Mouse (Mus musculus) CH12.LX (cell line): ENCODE results near the gene Gng4. TPM values are rescaled to one million over a fixed set of nuclear protein-coding genes. Genes with fewer than 3 reads are reported as not detected.
A peak's percentile ranks its signal among the peaks of the same experiment; 100 is the strongest.

Experiments used
- DNase-seq: peaks from one replicate; pipeline ENCODE4 v3.0.0-alpha.2; 2013; ENCODE audit errors: extremely low read depth
- H3K27ac ChIP-seq: 2 replicates; pipeline ENCODE4 v1.5.1; 2012; ENCODE audit warnings: low read depth, mild to moderate bottlenecking, control low read depth, moderate library complexity; ENCODE audit not compliant: insufficient read depth
- H3K27me3 ChIP-seq: replicated peaks from 2 replicates; pipeline ENCODE3; 2012; ENCODE audit warnings: inconsistent platforms
- H3K36me3 ChIP-seq, 2 experiments: replicated peaks in 1 of 2; 2 replicates each; pipeline versions ENCODE3 to v1.6.1; 2012; ENCODE audit warnings: inconsistent platforms in 1 of 2, low read length in 1 of 2, mild to moderate bottlenecking in 1 of 2, mixed read lengths in 1 of 2, moderate library complexity in 1 of 2; ENCODE audit not compliant: control insufficient read depth in 1 of 2, insufficient read depth in 1 of 2
- H3K4me1 ChIP-seq, 2 experiments: 2 replicates each; pipeline ENCODE4 v1.6.1; 2012; ENCODE audit warnings: inconsistent platforms in 1 of 2, moderate library complexity in 1 of 2; ENCODE audit not compliant: insufficient read depth in 2 of 2, control insufficient read depth in 1 of 2
- H3K4me2 ChIP-seq: 2 replicates; pipeline ENCODE4 v1.6.1; 2012; ENCODE audit warnings: low read depth, mild to moderate bottlenecking, control low read depth; ENCODE audit not compliant: poor library complexity, insufficient read depth, severe bottlenecking
- H3K4me3 ChIP-seq, 3 experiments: fragments of 150-350 bp in 1 of 3; sonication (generic) in 1 of 3; replicated peaks in 1 of 3; 2 replicates each; pipeline versions ENCODE3 to v1.5.1; 2011 to 2012; ENCODE audit warnings: low read depth in 2 of 3, low read length in 2 of 3, mild to moderate bottlenecking in 2 of 3, moderate library complexity in 2 of 3, control low read depth in 1 of 3, improper control_type of control experiment in 1 of 3, inconsistent platforms in 1 of 3, mixed read lengths in 1 of 3; ENCODE audit not compliant: poor library complexity in 1 of 3
- H3K79me2 ChIP-seq: replicated peaks from 2 replicates; pipeline ENCODE4 v1.6.1; 2012; ENCODE audit warnings: mild to moderate bottlenecking, moderate library complexity; ENCODE audit not compliant: control insufficient read depth, poor library complexity, insufficient read depth, severe bottlenecking; ENCODE audit errors: extremely low read depth
- H3K9ac ChIP-seq: 2 replicates; pipeline ENCODE4 v1.6.1; 2012; ENCODE audit warnings: low read depth, mild to moderate bottlenecking, control low read depth, moderate library complexity; ENCODE audit not compliant: insufficient read depth
- H3K9me3 ChIP-seq: replicated peaks from 2 replicates; pipeline ENCODE3; 2012; ENCODE audit warnings: low read length, inconsistent platforms, mixed read lengths
- BHLHE40 ChIP-seq: IDR thresholded peaks from 2 replicates; pipeline ENCODE4 v1.6.1; 2011; ENCODE audit warnings: mild to moderate bottlenecking, low read depth, low read length, improper control_type of control experiment
- CHD1 ChIP-seq: IDR thresholded peaks from 2 replicates; pipeline ENCODE4 v1.6.1; 2012; ENCODE audit warnings: low read depth, low read length, improper control_type of control experiment, inconsistent platforms
- CHD2 ChIP-seq: IDR thresholded peaks from 2 replicates; pipeline ENCODE4 v1.6.1; 2011; ENCODE audit warnings: low read length, improper control_type of control experiment
- CTCF ChIP-seq, 2 experiments: IDR thresholded peaks in 1 of 2; conservative IDR thresholded peaks in 1 of 2; 2 replicates each; pipeline ENCODE4 v1.5.1; 2011 to 2012; ENCODE audit warnings: low read depth in 2 of 2, low read length in 2 of 2, improper control_type of control experiment in 1 of 2, inconsistent platforms in 1 of 2, mild to moderate bottlenecking in 1 of 2, moderate library complexity in 1 of 2
- EP300 ChIP-seq: IDR thresholded peaks from 2 replicates; pipeline ENCODE4 v1.6.1; 2011; ENCODE audit warnings: low read length, improper control_type of control experiment
- ETS1 ChIP-seq: conservative IDR thresholded peaks from 2 replicates; pipeline ENCODE4 v1.6.1; 2012; ENCODE audit warnings: low read depth, mild to moderate bottlenecking, inconsistent platforms, low read length, improper control_type of control experiment, moderate library complexity
- GABPA ChIP-seq: IDR thresholded peaks from 2 replicates; pipeline ENCODE4 v1.6.1; 2012; ENCODE audit warnings: low read depth, low read length, improper control_type of control experiment, inconsistent platforms; ENCODE audit not compliant: insufficient replicate concordance
- HCFC1 ChIP-seq: IDR thresholded peaks from 2 replicates; pipeline ENCODE4 v1.6.1; 2012; ENCODE audit warnings: low read depth, mild to moderate bottlenecking, inconsistent platforms, low read length, improper control_type of control experiment
- JUND ChIP-seq: conservative IDR thresholded peaks from 2 replicates; pipeline ENCODE4 v1.6.1; 2011; ENCODE audit warnings: low read depth, low read length, improper control_type of control experiment
- MAX ChIP-seq: IDR thresholded peaks from 2 replicates; pipeline ENCODE4 v1.6.1; 2011; ENCODE audit warnings: low read length, improper control_type of control experiment
- NRF1 ChIP-seq: IDR thresholded peaks from 2 replicates; pipeline ENCODE4 v1.6.1; 2014; ENCODE audit warnings: low read depth, mild to moderate bottlenecking, inconsistent platforms, low read length, improper control_type of control experiment, moderate library complexity
- RCOR1 ChIP-seq: conservative IDR thresholded peaks from 2 replicates; pipeline ENCODE4 v1.6.1; 2012; ENCODE audit warnings: low read depth, mild to moderate bottlenecking, inconsistent platforms, low read length, improper control_type of control experiment
- SIN3A ChIP-seq: IDR thresholded peaks from 2 replicates; pipeline ENCODE4 v1.6.1; 2012; ENCODE audit warnings: low read length, improper control_type of control experiment, inconsistent platforms
- TBP ChIP-seq: conservative IDR thresholded peaks from 2 replicates; pipeline ENCODE4 v1.6.1; 2011; ENCODE audit warnings: low read depth, low read length, improper control_type of control experiment
- TCF12 ChIP-seq: IDR thresholded peaks from 2 replicates; pipeline ENCODE4 v1.6.1; 2014; ENCODE audit warnings: low read depth, mild to moderate bottlenecking, inconsistent platforms, low read length, improper control_type of control experiment
- UBTF ChIP-seq: IDR thresholded peaks from 2 replicates; pipeline ENCODE4 v1.6.1; 2012; ENCODE audit warnings: low read depth, mild to moderate bottlenecking, inconsistent platforms, low read length, improper control_type of control experiment, moderate library complexity
- USF2 ChIP-seq: conservative IDR thresholded peaks from 2 replicates; pipeline ENCODE4 v1.6.1; 2011; ENCODE audit warnings: low read depth, low read length, improper control_type of control experiment
- ZKSCAN1 ChIP-seq: IDR thresholded peaks from 2 replicates; pipeline ENCODE4 v1.6.1; 2012; ENCODE audit warnings: low read depth, inconsistent platforms, low read length, improper control_type of control experiment, borderline replicate concordance
- ZMIZ1 ChIP-seq: IDR thresholded peaks from 2 replicates; pipeline ENCODE4 v1.6.1; 2012; ENCODE audit warnings: low read depth, mild to moderate bottlenecking, inconsistent platforms, low read length, improper control_type of control experiment
- ZNF384 ChIP-seq: IDR thresholded peaks from 2 replicates; pipeline ENCODE4 v1.6.1; 2012; ENCODE audit warnings: low read depth, low read length, improper control_type of control experiment, inconsistent platforms
- dilution Hi-C: fragments of 300-500 bp; cut with MboI; formaldehyde crosslinking; loops from 2 replicates; pipeline ENCODE4 v1.14.3; 2020; ENCODE audit warnings: low sequenced_read_pairs; ENCODE audit not compliant: extremely low pct_unique_long_range_greater_than_20kb, extremely low pct_ligation_motif_present
- in situ Hi-C: fragments of 300-500 bp; cut with MboI; formaldehyde crosslinking; loops from 3 replicates; pipeline ENCODE4 v1.14.3; 2019; ENCODE audit warnings: low sequenced_read_pairs, low pct_ligation_motif_present, low pct_unique_long_range_greater_than_20kb, mixed read lengths
- polyA plus RNA-seq: library from polyadenylated mRNA; unstranded; fragments of >175 nt; gene quantifications from 2 replicates; pipeline ENCODE4 v1.2.1, GENCODE M21; 2012; ENCODE audit warnings: low read depth; ENCODE audit not compliant: insufficient read length
- total RNA-seq, 2 experiments: library from RNA; depleted of rRNA; stranded (reverse); fragments of 300-350 nt in 1 of 2; fragments of >200 nt in 1 of 2; gene quantifications; 2 replicates each; pipeline ENCODE4 v1.2.3; 2012 to 2014

The Gng4 gene
- total and polyA plus RNA-seq, 3 experiments: not detected

DNA sequence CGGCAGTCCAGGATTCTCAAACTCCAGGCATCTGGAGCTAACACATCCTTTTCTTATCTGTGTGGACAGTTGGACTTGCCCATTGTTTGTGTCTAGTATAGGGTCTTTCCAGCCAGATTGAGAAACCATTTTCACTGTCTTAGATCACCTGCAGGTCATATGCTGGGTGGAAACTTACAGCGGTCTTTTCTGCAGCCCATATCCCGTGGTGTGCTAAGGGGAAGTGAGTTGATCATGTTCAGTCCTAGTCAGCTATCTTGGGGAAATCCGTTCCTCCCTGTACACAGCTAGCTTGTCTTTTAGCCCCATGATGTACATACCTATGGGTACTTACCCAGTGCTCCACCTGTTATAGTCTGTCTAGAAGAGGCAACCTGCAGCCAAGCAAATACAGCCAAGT is 4.2 kb downstream of the Gng4 start:
- H3K36me3 ChIP-seq: peaks cover 0 to 10% of the 10 kb centered on the region in 2 experiments
- no peak overlapping the region for H3K27ac ChIP-seq
- peak; percentile 12; the same call in 1 of the 2 replicates for TF ChIP-seq TCF12
- peak; percentile 51; the same call in 1 of the 2 replicates for TF ChIP-seq ETS1
- TF ChIP-seq GABPA: no peak
- peak; percentile 72 for TF ChIP-seq BHLHE40
- no peak for TF ChIP-seq NRF1
- TF ChIP-seq, all 38 proteins: peak for 3
- in situ Hi-C loops: no loop called here
- H3K9ac ChIP-seq: no peak overlapping the region
- H3K9me3 ChIP-seq: peaks cover 4% of the 10 kb centered on the region
- no peak overlapping the region for H3K4me2 ChIP-seq
- no peaks in the 10 kb centered on the region for H3K27me3 ChIP-seq
- dilution Hi-C loops: no loop called here
- no peaks in the 10 kb centered on the region for H3K79me2 ChIP-seq
- DNase-seq: peak; percentile 58
- H3K4me3 ChIP-seq: no peak overlapping the region
- peaks cover 23 to 35% of the 10 kb centered on the region in 2 experiments for H3K4me1 ChIP-seq

DNA sequence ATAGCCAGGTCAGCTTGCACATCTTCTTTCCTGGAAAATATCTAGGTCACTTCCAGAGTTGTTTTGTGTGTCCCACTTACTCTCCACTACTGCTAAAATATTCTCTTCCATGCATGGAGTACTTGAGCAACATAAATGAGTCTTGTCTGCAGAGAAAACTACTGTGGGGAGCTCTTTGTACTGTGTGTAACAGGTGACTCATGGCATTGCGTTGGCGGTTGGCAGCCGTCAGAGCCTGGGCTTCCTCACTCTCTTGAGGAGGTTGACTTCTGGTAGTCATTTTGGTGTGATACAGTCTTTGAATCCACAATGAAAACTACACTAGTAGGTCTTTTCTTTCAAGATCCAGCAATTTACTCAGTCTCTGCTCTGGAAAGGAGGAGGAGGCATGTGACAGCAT is 8.1 kb downstream of the Gng4 start:
- no peak for DNase-seq
- no peaks in the 10 kb centered on the region for H3K79me2 ChIP-seq
- H3K4me1 ChIP-seq: peaks cover 17 to 28% of the 10 kb centered on the region in 2 experiments
- H3K9ac ChIP-seq: no peak overlapping the region
- in situ Hi-C loops (no loop called here), dilution Hi-C loops (no loop called here)
- no peaks in the 10 kb centered on the region for H3K36me3 ChIP-seq
- no peak overlapping the region for H3K4me2 ChIP-seq
- H3K4me3 ChIP-seq: no peak overlapping the region
- H3K27me3 ChIP-seq: no peaks in the 10 kb centered on the region
- no peak for TF ChIP-seq USF2
- TF ChIP-seq MAX: no peak
- TF ChIP-seq TBP: no peak
- TF ChIP-seq UBTF: no peak
- TF ChIP-seq HCFC1: no peak
- TF ChIP-seq EP300: no peak
- no peak for TF ChIP-seq CHD2
- TF ChIP-seq ETS1: no peak
- no peak for TF ChIP-seq ZNF384
- no peak for TF ChIP-seq CTCF (conservative IDR thresholded peaks at IDR 0.05 in 1 of 2, IDR thresholded peaks at IDR 0.05 in 1 of 2; ENCODE audit: low read depth in 2 of 2, low read length in 2 of 2)
- TF ChIP-seq GABPA: no peak
- TF ChIP-seq ZMIZ1: no peak
- TF ChIP-seq CHD1: no peak
- TF ChIP-seq JUND: no peak
- no peak for TF ChIP-seq RCOR1
- no peak for TF ChIP-seq ZKSCAN1
- no peak for TF ChIP-seq BHLHE40
- TF ChIP-seq SIN3A: no peak
- H3K9me3 ChIP-seq: no peaks in the 10 kb centered on the region
- H3K27ac ChIP-seq: no peak overlapping the region
